Mouse (Mus musculus) CH12.LX (cell line): ENCODE data around the gene Zswim1. TPM values are rescaled to one million over a fixed set of nuclear protein-coding genes. Genes with fewer than 3 reads are reported as not detected.

Source experiments
- DNase-seq: peaks from one replicate; pipeline ENCODE4 v3.0.0-alpha.2; 2013; ENCODE audit errors: extremely low read depth
- H3K27ac ChIP-seq: 2 replicates; pipeline ENCODE4 v1.5.1; 2012; ENCODE audit warnings: low read depth, mild to moderate bottlenecking, control low read depth, moderate library complexity; ENCODE audit not compliant: insufficient read depth
- H3K27me3 ChIP-seq: replicated peaks from 2 replicates; pipeline ENCODE3; 2012; ENCODE audit warnings: inconsistent platforms
- H3K36me3 ChIP-seq, 2 experiments: replicated peaks in 1 of 2; 2 replicates each; pipeline versions ENCODE3 to v1.6.1; 2012; ENCODE audit warnings: inconsistent platforms in 1 of 2, low read length in 1 of 2, mild to moderate bottlenecking in 1 of 2, mixed read lengths in 1 of 2, moderate library complexity in 1 of 2; ENCODE audit not compliant: control insufficient read depth in 1 of 2, insufficient read depth in 1 of 2
- H3K4me1 ChIP-seq, 2 experiments: 2 replicates each; pipeline ENCODE4 v1.6.1; 2012; ENCODE audit warnings: inconsistent platforms in 1 of 2, moderate library complexity in 1 of 2; ENCODE audit not compliant: insufficient read depth in 2 of 2, control insufficient read depth in 1 of 2
- H3K4me2 ChIP-seq: 2 replicates; pipeline ENCODE4 v1.6.1; 2012; ENCODE audit warnings: low read depth, mild to moderate bottlenecking, control low read depth; ENCODE audit not compliant: poor library complexity, insufficient read depth, severe bottlenecking
- H3K4me3 ChIP-seq, 3 experiments: fragments of 150-350 bp in 1 of 3; sonication (generic) in 1 of 3; replicated peaks in 1 of 3; 2 replicates each; pipeline versions ENCODE3 to v1.5.1; 2011 to 2012; ENCODE audit warnings: low read depth in 2 of 3, low read length in 2 of 3, mild to moderate bottlenecking in 2 of 3, moderate library complexity in 2 of 3, control low read depth in 1 of 3, improper control_type of control experiment in 1 of 3, inconsistent platforms in 1 of 3, mixed read lengths in 1 of 3; ENCODE audit not compliant: poor library complexity in 1 of 3
- H3K79me2 ChIP-seq: replicated peaks from 2 replicates; pipeline ENCODE4 v1.6.1; 2012; ENCODE audit warnings: mild to moderate bottlenecking, moderate library complexity; ENCODE audit not compliant: control insufficient read depth, poor library complexity, insufficient read depth, severe bottlenecking; ENCODE audit errors: extremely low read depth
- H3K9ac ChIP-seq: 2 replicates; pipeline ENCODE4 v1.6.1; 2012; ENCODE audit warnings: low read depth, mild to moderate bottlenecking, control low read depth, moderate library complexity; ENCODE audit not compliant: insufficient read depth
- H3K9me3 ChIP-seq: replicated peaks from 2 replicates; pipeline ENCODE3; 2012; ENCODE audit warnings: low read length, inconsistent platforms, mixed read lengths
- BHLHE40 ChIP-seq: IDR thresholded peaks from 2 replicates; pipeline ENCODE4 v1.6.1; 2011; ENCODE audit warnings: mild to moderate bottlenecking, low read depth, low read length, improper control_type of control experiment
- CHD1 ChIP-seq: IDR thresholded peaks from 2 replicates; pipeline ENCODE4 v1.6.1; 2012; ENCODE audit warnings: low read depth, low read length, improper control_type of control experiment, inconsistent platforms
- EP300 ChIP-seq: IDR thresholded peaks from 2 replicates; pipeline ENCODE4 v1.6.1; 2011; ENCODE audit warnings: low read length, improper control_type of control experiment
- ETS1 ChIP-seq: conservative IDR thresholded peaks from 2 replicates; pipeline ENCODE4 v1.6.1; 2012; ENCODE audit warnings: low read depth, mild to moderate bottlenecking, inconsistent platforms, low read length, improper control_type of control experiment, moderate library complexity
- HCFC1 ChIP-seq: IDR thresholded peaks from 2 replicates; pipeline ENCODE4 v1.6.1; 2012; ENCODE audit warnings: low read depth, mild to moderate bottlenecking, inconsistent platforms, low read length, improper control_type of control experiment
- IRF4 ChIP-seq: IDR thresholded peaks from 2 replicates; pipeline ENCODE4 v1.6.1; 2014; ENCODE audit warnings: low read depth, mild to moderate bottlenecking, inconsistent platforms, low read length, improper control_type of control experiment
- JUND ChIP-seq: conservative IDR thresholded peaks from 2 replicates; pipeline ENCODE4 v1.6.1; 2011; ENCODE audit warnings: low read depth, low read length, improper control_type of control experiment
- MAX ChIP-seq: IDR thresholded peaks from 2 replicates; pipeline ENCODE4 v1.6.1; 2011; ENCODE audit warnings: low read length, improper control_type of control experiment
- MEF2A ChIP-seq: IDR thresholded peaks from 2 replicates; pipeline ENCODE4 v1.6.1; 2014; ENCODE audit warnings: low read depth, mild to moderate bottlenecking, inconsistent platforms, low read length, improper control_type of control experiment, borderline replicate concordance
- NELFE ChIP-seq: IDR thresholded peaks from 2 replicates; pipeline ENCODE4 v1.6.1; 2011; ENCODE audit warnings: low read depth, low read length, improper control_type of control experiment
- PAX5 ChIP-seq: IDR thresholded peaks from 2 replicates; pipeline ENCODE4 v1.6.1; 2012; ENCODE audit warnings: low read length, inconsistent platforms, mixed read lengths
- RAD21 ChIP-seq: IDR thresholded peaks from 2 replicates; pipeline ENCODE4 v1.6.1; 2011; ENCODE audit warnings: low read depth, mild to moderate bottlenecking, low read length, improper control_type of control experiment, moderate library complexity
- RCOR1 ChIP-seq: conservative IDR thresholded peaks from 2 replicates; pipeline ENCODE4 v1.6.1; 2012; ENCODE audit warnings: low read depth, mild to moderate bottlenecking, inconsistent platforms, low read length, improper control_type of control experiment
- SIN3A ChIP-seq: IDR thresholded peaks from 2 replicates; pipeline ENCODE4 v1.6.1; 2012; ENCODE audit warnings: low read length, improper control_type of control experiment, inconsistent platforms
- TCF12 ChIP-seq: IDR thresholded peaks from 2 replicates; pipeline ENCODE4 v1.6.1; 2014; ENCODE audit warnings: low read depth, mild to moderate bottlenecking, inconsistent platforms, low read length, improper control_type of control experiment
- USF1 ChIP-seq: IDR thresholded peaks from 2 replicates; pipeline ENCODE4 v1.6.1; 2014; ENCODE audit warnings: low read depth, mild to moderate bottlenecking, inconsistent platforms, low read length, improper control_type of control experiment
- ZC3H11A ChIP-seq: IDR thresholded peaks from 2 replicates; pipeline ENCODE4 v1.6.1; 2012; ENCODE audit warnings: low read depth, mild to moderate bottlenecking, inconsistent platforms, low read length, improper control_type of control experiment
- ZKSCAN1 ChIP-seq: IDR thresholded peaks from 2 replicates; pipeline ENCODE4 v1.6.1; 2012; ENCODE audit warnings: low read depth, inconsistent platforms, low read length, improper control_type of control experiment, borderline replicate concordance
- ZNF384 ChIP-seq: IDR thresholded peaks from 2 replicates; pipeline ENCODE4 v1.6.1; 2012; ENCODE audit warnings: low read depth, low read length, improper control_type of control experiment, inconsistent platforms
- dilution Hi-C: fragments of 300-500 bp; cut with MboI; formaldehyde crosslinking; loops from 2 replicates; pipeline ENCODE4 v1.14.3; 2020; ENCODE audit warnings: low sequenced_read_pairs; ENCODE audit not compliant: extremely low pct_unique_long_range_greater_than_20kb, extremely low pct_ligation_motif_present
- in situ Hi-C: fragments of 300-500 bp; cut with MboI; formaldehyde crosslinking; loops from 3 replicates; pipeline ENCODE4 v1.14.3; 2019; ENCODE audit warnings: low sequenced_read_pairs, low pct_ligation_motif_present, low pct_unique_long_range_greater_than_20kb, mixed read lengths
- polyA plus RNA-seq: library from polyadenylated mRNA; unstranded; fragments of >175 nt; gene quantifications from 2 replicates; pipeline ENCODE4 v1.2.1, GENCODE M21; 2012; ENCODE audit warnings: low read depth; ENCODE audit not compliant: insufficient read length
- total RNA-seq, 2 experiments: library from RNA; depleted of rRNA; stranded (reverse); fragments of 300-350 nt in 1 of 2; fragments of >200 nt in 1 of 2; gene quantifications; 2 replicates each; pipeline ENCODE4 v1.2.3; 2012 to 2014

Gene Zswim1
- total and polyA plus RNA-seq, 3 experiments = 5.3 to 13.8 (median 9.5) TPM

DNA sequence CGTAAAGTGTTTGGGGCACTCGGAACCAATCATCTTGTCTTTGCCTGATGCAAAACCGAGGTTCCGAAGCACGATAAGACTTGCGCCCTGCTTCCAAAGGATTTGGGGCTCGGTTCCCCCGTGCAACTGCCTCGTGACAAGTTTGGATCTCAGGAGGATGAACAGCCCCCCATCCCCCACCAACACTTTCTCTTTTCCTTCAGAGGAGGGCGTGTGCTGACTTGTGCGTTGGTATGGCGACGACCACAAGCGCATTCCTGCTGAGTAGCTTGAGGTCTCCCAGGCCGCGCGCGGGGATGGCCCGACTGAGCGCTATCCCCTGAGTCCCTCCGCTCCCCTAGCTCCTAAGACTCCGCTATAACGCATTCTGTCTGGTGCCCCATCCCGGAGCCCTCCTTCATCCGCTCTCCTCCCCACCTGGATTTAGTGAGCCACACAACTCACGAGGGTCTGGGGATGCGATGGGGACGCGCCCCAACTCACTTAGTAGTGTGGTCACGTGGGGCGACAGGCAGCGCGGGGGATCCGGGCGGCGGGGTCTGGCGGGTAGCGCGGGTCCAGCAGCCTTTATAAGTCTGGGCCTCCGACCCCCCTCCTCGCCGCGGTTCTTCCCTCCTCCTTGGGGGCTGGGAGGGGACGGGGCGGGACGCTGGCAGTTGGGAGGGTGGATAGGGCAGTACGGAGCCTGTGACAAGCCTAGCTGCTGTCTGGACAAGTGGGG is 34.8 kb downstream of the Zswim1 start, which contains the start of gene Pltp (continued):
- TF ChIP-seq ETS1 = peak; percentile 46
- TF ChIP-seq RCOR1 = no peak
- TF ChIP-seq CHD1 = peak; percentile 98
- peak; percentile 55 for TF ChIP-seq MEF2A

DNA sequence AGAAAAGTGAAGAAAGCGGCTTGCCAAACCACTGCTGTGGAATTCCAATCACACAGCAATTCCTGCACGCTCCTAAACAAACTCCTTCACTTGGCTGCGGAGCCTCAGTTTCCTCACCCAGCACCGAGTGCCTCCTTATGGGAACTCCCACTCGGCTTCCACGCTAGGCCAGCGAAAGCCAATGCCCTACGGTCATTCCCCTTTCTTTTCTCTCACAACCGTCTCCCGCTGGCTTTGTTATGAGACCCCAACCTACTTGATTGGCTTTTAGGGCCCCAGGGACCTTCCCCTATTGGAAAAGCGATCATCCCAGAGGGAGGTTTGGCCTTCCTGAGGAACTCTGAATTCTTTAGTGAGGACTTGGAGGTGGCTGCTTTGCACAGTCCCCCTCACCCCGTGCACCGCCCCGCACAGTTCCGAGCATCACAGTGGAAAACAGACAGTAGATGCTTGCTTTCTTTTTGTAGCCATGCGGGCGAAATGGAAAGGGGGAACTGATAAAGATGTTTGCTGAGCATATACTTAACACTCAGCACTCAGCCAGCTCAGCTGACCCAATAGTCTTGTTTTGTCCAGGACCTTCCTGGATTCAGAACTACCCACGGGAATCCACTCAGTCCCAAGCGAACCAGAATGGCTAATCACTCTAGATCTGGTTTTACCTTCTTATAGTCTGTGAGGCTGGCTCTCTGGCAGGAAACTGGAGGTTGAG is 35.5 kb downstream of the Zswim1 start:
- dilution Hi-C loops = no loop called here
- no peaks in the 10 kb centered on the region for H3K79me2 ChIP-seq
- peaks cover 0 to 43% of the 10 kb centered on the region in 2 experiments; a peak in 3 of 4 replicates for H3K4me1 ChIP-seq
- H3K4me3 ChIP-seq = peak overlapping the region in 1 of 3 experiments; percentile 57
- no peak for TF ChIP-seq NELFE
- peak; percentile 19; the same call in 1 of the 2 replicates for TF ChIP-seq IRF4
- TF ChIP-seq SIN3A = no peak
- H3K27me3 ChIP-seq = peaks cover 19% of the 10 kb centered on the region
- H3K27ac ChIP-seq = no peak overlapping the region
- DNase-seq = no peak
- H3K36me3 ChIP-seq = no peaks in the 10 kb centered on the region
- peak overlapping the region; percentile 49 for H3K4me2 ChIP-seq
- H3K9ac ChIP-seq = no peak overlapping the region
- in situ Hi-C loops = no loop called here
- no peaks in the 10 kb centered on the region for H3K9me3 ChIP-seq

DNA sequence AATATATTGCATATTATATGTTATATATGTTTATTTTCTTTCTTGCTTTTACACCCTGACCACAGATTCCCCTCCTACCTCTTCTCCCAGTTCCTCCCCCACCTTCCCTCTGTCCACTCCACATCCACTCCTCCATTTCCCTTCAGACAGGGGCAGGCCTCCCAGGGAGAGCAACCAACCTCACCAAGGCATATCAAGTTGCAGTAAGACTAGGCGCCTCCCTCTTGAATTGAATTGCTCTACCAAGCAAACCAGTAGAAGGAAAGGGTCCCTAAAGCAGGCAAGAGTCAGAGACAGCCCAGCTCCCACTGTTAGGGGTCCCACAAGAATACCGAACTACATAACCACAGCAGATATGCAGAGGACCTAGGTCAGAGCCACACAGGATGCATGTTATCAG is 36.7 kb downstream of the Zswim1 start:
- no peak overlapping the region for H3K9ac ChIP-seq
- no peak for DNase-seq
- no peaks in the 10 kb centered on the region for H3K9me3 ChIP-seq
- H3K4me3 ChIP-seq = no peak overlapping the region
- H3K79me2 ChIP-seq = no peaks in the 10 kb centered on the region
- H3K4me1 ChIP-seq = peaks cover 0 to 48% of the 10 kb centered on the region in 2 experiments; a peak in 3 of 4 replicates
- no peak overlapping the region for H3K27ac ChIP-seq
- TF ChIP-seq HCFC1 = no peak
- TF ChIP-seq EP300 = no peak
- no peak for TF ChIP-seq USF1
- no peak for TF ChIP-seq ZKSCAN1
- TF ChIP-seq ZC3H11A = no peak
- no peak for TF ChIP-seq PAX5
- no peak for TF ChIP-seq BHLHE40
- no peak for TF ChIP-seq RAD21
- TF ChIP-seq SIN3A = no peak
- no peak for TF ChIP-seq JUND
- no peak for TF ChIP-seq MAX
- TF ChIP-seq TCF12 = no peak
- TF ChIP-seq ETS1 = no peak
- no peak for TF ChIP-seq RCOR1
- TF ChIP-seq MEF2A = no peak
- no peak for TF ChIP-seq ZNF384
- peaks cover 19% of the 10 kb centered on the region for H3K27me3 ChIP-seq
- H3K4me2 ChIP-seq = no peak overlapping the region
- in situ Hi-C loops = no loop called here
- dilution Hi-C loops = no loop called here
- H3K36me3 ChIP-seq = no peaks in the 10 kb centered on the region
